Mouse (Mus musculus) cerebellum, postnatal 36 days (tissue): ENCODE results near the gene Umps.
A peak's percentile ranks its signal among the peaks of the same experiment; 100 is the strongest.

Source experiments
- DNase-seq, 2 experiments: peaks; one replicate each; pipeline ENCODE4 v3.0.0; 2021 to 2022; ENCODE audit warnings: mixed read lengths in 2 of 2

Gene Umps

GRCm38 (mm10) chr16:33966538-33967282 lies at the start of gene Umps:
Umps (minus strand) TSS chr16:33967038.
- peak; percentile 81 to 82 for DNase-seq

- DNase-seq, result no peak
Measured at GRCm38 (mm10) chr16:34011991-34012845, 45.4 kb upstream of the Umps start.

- DNase-seq, result no peak
Measured at GRCm38 (mm10) chr16:34009567-34009966, 42.7 kb upstream of the Umps start.

- no peak for DNase-seq
Measured at GRCm38 (mm10) chr16:34005986-34006385, 39.1 kb upstream of the Umps start.

- peak in 1 of 2 experiments; percentile 14 for DNase-seq
Measured at GRCm38 (mm10) chr16:34004128-34004578, 37.3 kb upstream of the Umps start.

- no peak for DNase-seq
Measured at GRCm38 (mm10) chr16:34003566-34004127, 36.8 kb upstream of the Umps start.

GRCm38 (mm10) chr16:34000715-34001114 lies 33.9 kb upstream of the Umps start:
- no peak for DNase-seq

- peak; percentile 47 to 62 for DNase-seq
Measured at GRCm38 (mm10) chr16:33999388-33999787, 32.5 kb upstream of the Umps start.

- DNase-seq, result peak; percentile 11 to 37
Measured at GRCm38 (mm10) chr16:33998011-33998410, 31.2 kb upstream of the Umps start.

- peak; percentile 50 to 54 for DNase-seq
Measured at GRCm38 (mm10) chr16:33996030-33996429, 29.2 kb upstream of the Umps start.

- peak; percentile 11 to 15 for DNase-seq
Measured at GRCm38 (mm10) chr16:33995496-33995895, 28.7 kb upstream of the Umps start.

GRCm38 (mm10) chr16:33994321-33994720 lies 27.5 kb upstream of the Umps start:
- DNase-seq, result peak in 1 of 2 experiments; percentile 15

- DNase-seq, result no peak
Measured at GRCm38 (mm10) chr16:33990712-33991111, 23.9 kb upstream of the Umps start.

- DNase-seq, result no peak
Measured at GRCm38 (mm10) chr16:33989106-33989505, 22.3 kb upstream of the Umps start.

- DNase-seq, result peak; percentile 45 to 57
Measured at GRCm38 (mm10) chr16:33988358-33989012, 21.6 kb upstream of the Umps start.

- no peak for DNase-seq
Measured at GRCm38 (mm10) chr16:33986993-33987392, 20.2 kb upstream of the Umps start.

- no peak for DNase-seq
Measured at GRCm38 (mm10) chr16:33985372-33985771, 18.5 kb upstream of the Umps start.

GRCm38 (mm10) chr16:33983712-33984111 lies 16.9 kb upstream of the Umps start:
- DNase-seq, result no peak

- no peak for DNase-seq
Measured at GRCm38 (mm10) chr16:33979855-33980254, 13.0 kb upstream of the Umps start.

GRCm38 (mm10) chr16:33967283-33967640 lies 424 bp upstream of the Umps start:
- DNase-seq, result no peak

- DNase-seq, result no peak
Measured at GRCm38 (mm10) chr16:33965878-33966537, 830 bp downstream of the Umps start.

- no peak for DNase-seq
Measured at GRCm38 (mm10) chr16:33963509-33963908, 3.3 kb downstream of the Umps start.
